Mouse (Mus musculus) embryonic fibroblast, embryonic 13.5 days (primary cell): ENCODE measurements around the gene Polr2a.

Source experiments
- CTCF ChIP-seq: IDR thresholded peaks from 2 replicates; pipeline ENCODE4 v1.5.1; 2011; ENCODE audit warnings: mild to moderate bottlenecking, control low read depth, low read length, moderate library complexity, borderline replicate concordance; ENCODE audit not compliant: insufficient read depth
- POLR2A ChIP-seq: IDR thresholded peaks from 2 replicates; pipeline ENCODE4 v1.6.1; 2011; ENCODE audit warnings: low read depth, mild to moderate bottlenecking, control low read depth, low read length, moderate library complexity

DNA sequence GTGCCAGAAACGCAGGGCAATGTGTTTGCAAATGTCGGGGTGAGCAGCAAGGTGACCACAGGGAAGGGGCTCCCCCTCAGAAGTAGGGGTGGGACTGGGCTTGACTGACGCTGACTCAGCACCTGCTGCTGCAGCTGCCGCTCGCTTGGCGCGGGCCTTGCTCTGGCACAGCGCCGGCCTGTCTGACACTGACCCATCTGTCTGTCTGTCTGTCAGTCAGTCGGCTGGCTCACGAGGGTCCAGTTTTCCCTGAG lies 41.6 kb upstream of the Polr2a start:
- TF ChIP-seq CTCF (no peak), POLR2A (no peak)
